Mouse (Mus musculus): ENCODE results near the gene Hoxd13. TPM values are rescaled to one million over a fixed set of nuclear protein-coding genes. Genes with fewer than 3 reads are reported as not detected.

Hoxd13 gene
- polyA plus RNA-seq, 1 experiment = not detected

GRCm38 (mm10) chr2:74658667-74659371 is 9.3 kb upstream of the Hoxd13 start:
- no peak overlapping the region for H3K4me3 ChIP-seq (ENCODE audit: insufficient read depth, low read depth, low read length)
- TF ChIP-seq POLR2A (IDR thresholded peaks at IDR 0.05; ENCODE audit: insufficient read depth, low read depth, low read length) = no peak
- no peak for TF ChIP-seq CTCF (IDR thresholded peaks at IDR 0.05; ENCODE audit: insufficient read depth, low read depth, low read length)
- WGBS = 3% methylated on average over 47 of the region's 47 CpGs
- H3K4me1 ChIP-seq (ENCODE audit: control insufficient read depth, insufficient read depth, low read length) = 0 out of 2 replicates have a peak, but pooled peaks cover 3% of the 10 kb centered on the region
- H3K27ac ChIP-seq (ENCODE audit: insufficient read depth, low read depth, low read length) = no peak overlapping the region

DNA sequence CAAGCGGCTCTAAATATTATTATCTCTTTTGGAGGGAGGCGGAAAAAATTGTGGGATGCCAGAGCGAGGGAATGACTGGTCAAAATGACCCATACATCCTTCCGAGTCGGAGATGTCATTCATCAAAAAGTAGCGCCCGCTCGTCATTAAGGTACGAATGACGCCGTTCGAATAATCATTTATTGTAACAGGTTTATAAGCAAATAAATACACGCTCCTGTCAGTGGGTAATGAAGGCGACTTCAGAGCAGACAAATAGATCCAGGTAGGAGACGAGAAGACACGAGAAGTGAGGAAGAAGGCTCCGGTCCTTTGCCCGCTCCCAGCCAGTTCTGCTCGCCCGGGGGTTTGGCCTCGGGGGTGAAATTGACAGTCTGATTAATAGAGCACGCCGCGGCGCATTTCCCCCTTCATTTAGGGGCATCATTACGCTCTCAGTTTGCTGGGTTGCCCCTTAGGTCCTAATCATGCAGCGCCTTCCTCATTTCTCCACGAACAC is 8.6 kb upstream of the Hoxd13 start, which contains the start of gene Evx2:
Evx2 (minus strand) TSS at position 51 of the 499 bp plus-strand sequence.
- 0 out of 2 replicates have a peak, but pooled peaks cover 3% of the 10 kb centered on the region for H3K4me1 ChIP-seq (ENCODE audit: control insufficient read depth, insufficient read depth, low read length)
- no peak within 1 kb of the TSS for H3K4me3 ChIP-seq (ENCODE audit: insufficient read depth, low read depth, low read length)
- 6% methylated on average over 28 of the region's 28 CpGs for WGBS
- TF ChIP-seq POLR2A (IDR thresholded peaks at IDR 0.05; ENCODE audit: insufficient read depth, low read depth, low read length) = no peak
- no peak within 1 kb of the TSS for H3K27ac ChIP-seq (ENCODE audit: insufficient read depth, low read depth, low read length)

DNA sequence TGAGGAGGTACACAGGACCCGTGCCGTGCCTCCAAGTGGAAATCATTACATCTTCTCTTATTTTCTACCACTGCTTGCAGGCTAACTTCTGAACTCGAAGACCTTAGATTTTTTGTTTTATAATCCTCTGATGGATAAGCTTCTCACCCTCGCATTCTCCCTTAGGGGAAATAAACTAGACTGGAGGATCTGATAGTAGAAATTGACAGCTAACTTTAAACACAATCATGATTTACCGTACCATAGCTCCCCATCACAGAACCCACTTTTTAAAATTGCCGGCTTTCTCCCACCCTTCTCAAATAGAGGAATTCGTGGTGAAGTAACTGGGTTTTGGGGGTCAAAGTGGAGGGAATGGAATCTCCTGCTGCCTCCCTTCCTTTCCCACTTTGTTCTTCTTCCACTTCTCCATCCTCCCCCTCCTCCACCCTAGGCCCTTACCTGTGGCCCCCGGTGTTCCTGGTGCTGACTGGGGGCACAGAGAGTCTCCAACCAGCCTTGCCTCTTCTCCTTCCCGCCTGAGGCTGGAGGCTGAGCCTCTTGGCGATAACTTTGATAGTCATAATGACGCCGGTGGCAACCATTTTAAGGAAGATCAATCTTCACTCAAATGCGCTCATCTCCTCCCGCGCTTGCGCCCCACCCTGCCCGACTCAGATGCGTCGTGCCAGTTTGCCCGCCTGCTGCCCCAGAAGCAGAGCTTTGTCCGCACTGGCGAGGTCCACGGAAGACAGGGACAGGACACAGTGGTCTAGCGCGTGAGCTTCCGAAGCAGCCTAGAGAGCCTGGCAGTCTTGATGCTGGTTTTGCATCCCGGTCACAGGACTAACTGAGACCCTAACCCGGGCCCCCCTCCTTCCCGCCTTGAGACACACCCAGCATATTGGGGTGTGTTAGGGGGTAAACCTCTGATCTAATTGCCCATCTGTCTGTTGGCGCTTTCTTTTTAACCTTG is 7.4 kb upstream of the Hoxd13 start:
- 3% methylated on average over 30 of the region's 30 CpGs for WGBS

DNA sequence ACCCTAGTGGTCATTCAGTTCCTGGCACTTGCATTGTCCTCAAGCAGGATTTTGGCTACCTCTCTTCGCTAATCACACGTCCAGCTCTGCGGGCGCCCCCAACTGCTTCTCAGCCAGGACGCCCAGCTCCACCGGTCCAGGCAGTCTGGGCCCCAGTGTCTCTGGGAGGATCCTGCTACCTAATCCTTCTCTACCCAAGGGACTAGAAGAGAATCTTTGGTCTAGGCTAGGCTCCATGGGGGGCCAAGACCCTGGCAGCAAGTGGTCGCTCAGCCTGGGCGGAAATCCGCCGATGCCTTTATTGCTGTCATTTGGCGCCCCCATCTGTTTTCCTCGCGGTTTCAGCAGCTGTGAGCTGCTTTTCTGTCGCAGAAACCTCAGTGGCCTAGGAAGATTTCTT is 6.4 kb upstream of the Hoxd13 start:
- TF ChIP-seq CTCF (IDR thresholded peaks at IDR 0.05; ENCODE audit: insufficient read depth, low read depth, low read length) (peak; percentile 66), POLR2A (IDR thresholded peaks at IDR 0.05; ENCODE audit: insufficient read depth, low read depth, low read length) (no peak)
- H3K4me1 ChIP-seq (ENCODE audit: control insufficient read depth, insufficient read depth, low read length) = no peaks in the 10 kb centered on the region
- H3K27ac ChIP-seq (ENCODE audit: insufficient read depth, low read depth, low read length) = no peak overlapping the region
- WGBS = 1% methylated on average over 14 of the region's 14 CpGs
- no peak overlapping the region for H3K4me3 ChIP-seq (ENCODE audit: insufficient read depth, low read depth, low read length)

More for the DNA sequence above, 7.4 kb upstream of the Hoxd13 start:
- no peak for TF ChIP-seq CTCF (IDR thresholded peaks at IDR 0.05; ENCODE audit: insufficient read depth, low read depth, low read length)
- TF ChIP-seq POLR2A (IDR thresholded peaks at IDR 0.05; ENCODE audit: insufficient read depth, low read depth, low read length) = no peak
- Histone ChIP-seq H3K4me1 (ENCODE audit: control insufficient read depth, insufficient read depth, low read length) (0 out of 2 replicates have a peak, but pooled peaks cover 3% of the 10 kb centered on the region), H3K4me3 (ENCODE audit: insufficient read depth, low read depth, low read length) (no peak overlapping the region), H3K27ac (ENCODE audit: insufficient read depth, low read depth, low read length) (no peak overlapping the region)

GRCm38 (mm10) chr2:74663291-74663925 is 4.7 kb upstream of the Hoxd13 start:
- Histone ChIP-seq H3K27ac (ENCODE audit: insufficient read depth, low read depth, low read length) (no peak overlapping the region), H3K4me3 (ENCODE audit: insufficient read depth, low read depth, low read length) (no peak overlapping the region), H3K4me1 (ENCODE audit: control insufficient read depth, insufficient read depth, low read length) (no peaks in the 10 kb centered on the region)
- TF ChIP-seq POLR2A (IDR thresholded peaks at IDR 0.05; ENCODE audit: insufficient read depth, low read depth, low read length) = no peak
- peak; percentile 83 for TF ChIP-seq CTCF (IDR thresholded peaks at IDR 0.05; ENCODE audit: insufficient read depth, low read depth, low read length)
- WGBS = 5% methylated on average over 18 of the region's 18 CpGs

DNA sequence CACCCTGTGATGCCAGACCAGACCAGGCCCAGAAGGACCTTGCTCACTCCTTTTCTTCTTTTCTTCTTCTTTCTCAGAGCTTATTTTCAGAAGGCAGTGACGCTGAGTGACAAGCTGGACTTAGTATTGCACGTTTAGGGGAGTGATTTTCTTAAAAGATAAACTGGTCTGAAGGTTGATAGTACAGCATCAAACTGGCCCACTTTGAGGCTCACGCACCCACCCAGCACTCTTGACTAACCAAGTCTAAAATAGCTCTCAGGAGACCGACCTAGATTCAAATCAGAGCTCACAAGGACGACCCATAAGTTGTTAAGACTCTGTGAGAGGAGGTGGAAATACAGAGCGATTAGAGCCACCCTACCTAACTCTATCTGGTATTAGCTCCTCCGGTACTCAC is 1.7 kb upstream of the Hoxd13 start:
- Histone ChIP-seq H3K4me3 (ENCODE audit: insufficient read depth, low read depth, low read length) (no peak overlapping the region), H3K4me1 (ENCODE audit: control insufficient read depth, insufficient read depth, low read length) (no peaks in the 10 kb centered on the region), H3K27ac (ENCODE audit: insufficient read depth, low read depth, low read length) (no peak overlapping the region)
- TF ChIP-seq CTCF (IDR thresholded peaks at IDR 0.05; ENCODE audit: insufficient read depth, low read depth, low read length) = no peak
- TF ChIP-seq POLR2A (IDR thresholded peaks at IDR 0.05; ENCODE audit: insufficient read depth, low read depth, low read length) = no peak
- WGBS = 4% methylated on average over 7 of the region's 7 CpGs

DNA sequence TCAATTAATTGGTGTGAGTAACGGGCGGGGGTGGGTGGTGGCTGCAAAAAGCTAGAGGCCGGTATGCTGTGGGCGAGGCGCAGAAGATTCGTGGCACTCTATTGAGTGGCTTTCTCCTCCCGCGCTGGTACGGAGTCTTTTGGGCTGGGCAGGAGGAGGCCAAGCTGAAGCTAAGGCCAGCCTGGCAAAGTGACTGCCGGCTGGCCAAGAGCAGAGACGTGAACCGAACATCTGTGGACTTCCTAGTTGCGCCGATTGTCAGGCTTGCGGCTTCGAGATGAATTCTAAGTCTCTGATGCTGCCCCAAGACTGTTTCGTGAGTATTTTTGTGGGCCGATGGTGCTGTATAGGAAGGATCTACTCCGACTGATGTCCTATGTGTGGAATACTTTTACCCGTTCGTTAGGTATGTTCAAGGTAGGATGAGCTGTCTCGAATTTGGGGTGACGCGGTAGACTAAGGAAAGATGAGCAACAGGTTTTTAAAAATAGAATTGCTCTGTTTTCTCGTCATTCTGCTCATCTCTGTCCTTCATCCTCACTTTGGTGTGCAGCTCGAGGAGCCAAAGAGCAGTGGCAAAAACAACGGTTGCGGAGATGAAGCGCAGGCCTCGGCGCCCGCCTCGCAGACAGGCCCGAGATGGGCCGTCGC is 794 bp upstream of the Hoxd13 start:
- TF ChIP-seq CTCF (IDR thresholded peaks at IDR 0.05; ENCODE audit: insufficient read depth, low read depth, low read length) (no peak), POLR2A (IDR thresholded peaks at IDR 0.05; ENCODE audit: insufficient read depth, low read depth, low read length) (no peak)
- Histone ChIP-seq H3K4me3 (ENCODE audit: insufficient read depth, low read depth, low read length) (no peak overlapping the region), H3K4me1 (ENCODE audit: control insufficient read depth, insufficient read depth, low read length) (no peaks in the 10 kb centered on the region), H3K27ac (ENCODE audit: insufficient read depth, low read depth, low read length) (no peak overlapping the region)
- 4% methylated on average over 36 of the region's 36 CpGs for WGBS

All from olfactory bulb, adult 2 months (tissue).